13 mouse cellular contexts compared by ENCODE assay signal in the genomic region with DNA sequence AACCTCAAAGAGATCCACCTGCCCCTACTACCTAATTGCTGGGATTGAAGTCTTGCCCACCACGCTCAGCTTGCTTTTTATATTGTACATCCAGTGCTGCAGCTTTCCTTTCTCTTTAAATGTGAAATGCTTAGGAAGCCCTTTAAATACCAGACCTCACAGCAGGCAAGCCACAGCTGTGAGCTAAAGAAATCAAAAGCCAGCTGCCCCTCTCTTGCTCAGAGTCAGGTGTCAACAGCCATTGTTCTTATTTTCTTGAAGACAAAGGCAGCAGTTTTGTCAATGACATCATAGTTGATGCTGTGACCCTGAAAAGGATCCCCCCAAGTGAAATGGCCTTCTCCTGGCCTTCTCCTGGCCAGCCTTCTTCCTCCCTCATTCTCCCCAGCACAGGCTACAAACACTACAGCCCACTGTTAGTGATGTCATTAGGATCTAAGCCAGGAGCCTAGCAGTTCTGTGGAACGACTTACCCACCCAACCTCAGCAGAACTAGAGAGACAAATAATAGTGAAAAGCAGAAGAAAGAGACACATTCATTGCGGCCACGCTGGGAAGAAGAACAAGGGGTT. TPM values are rescaled to one million over a fixed set of nuclear protein-coding genes. Genes with fewer than 3 reads are reported as not detected.
DNase-seq lines count a peak whose midpoint lies in the region; ATAC-seq and TF ChIP-seq lines count a peak whose summit lies in the region.
"Had no signal": no experiment of that assay in that cellular context is flagged by ENCODE, and none has a peak within 500 bp of the region (broad histone marks: within the 10 kb centered on the region; RNA-seq: fewer than 3 reads in every experiment).

No protein-coding gene starts in this region.

- no peak for TF ChIP-seq POLR2A in brain, embryonic 14.5 days (IDR thresholded peaks at IDR 0.05; ENCODE audit: borderline replicate concordance, extremely low read depth, insufficient read depth, insufficient read length, poor library complexity, severe bottlenecking)

- peak overlapping the region; percentile 30; the same call in 1 of the 2 replicates for H3K27ac ChIP-seq in hindbrain, embryonic 13.5 days
- H3K27ac ChIP-seq in hindbrain, postnatal 0 days: no peak overlapping the region; the same call in 1 of the 2 replicates
- H3K27ac ChIP-seq in limb, embryonic 15.5 days: peak overlapping the region; percentile 22; the same call in 1 of the 2 replicates
- no peak overlapping the region for H3K27ac ChIP-seq in intestine, postnatal 0 days (ENCODE audit: low read depth, low read length)
- H3K27ac ChIP-seq: heart, embryonic 10.5 days; liver, embryonic 15.5 days had no signal

- ATAC-seq in hindbrain, embryonic 13.5 days (ENCODE audit: low FRiP score): no peak
- ATAC-seq in hindbrain, postnatal 0 days: no peak
- no peak for ATAC-seq in limb, embryonic 15.5 days (ENCODE audit: insufficient number of reproducible peaks, low FRiP score, low TSS enrichment, low read depth)
- no peak for ATAC-seq in intestine, postnatal 0 days
- no peak for ATAC-seq in activated CD4-positive, CD25-positive, alpha-beta regulatory T cell, adult 4 months

- 25% methylated on average over 4 of the region's 4 CpGs for WGBS in hindbrain, embryonic 13.5 days
- 38% methylated on average over 4 of the region's 4 CpGs for WGBS in hindbrain, postnatal 0 days
- WGBS in limb, embryonic 15.5 days: 37% methylated on average over 4 of the region's 4 CpGs
- WGBS in intestine, postnatal 0 days: 64% methylated on average over 4 of the region's 4 CpGs

- TF ChIP-seq CTCF in hindbrain, postnatal 0 days (IDR thresholded peaks at IDR 0.05; ENCODE audit: low read depth): no peak
- TF ChIP-seq CTCF in brain, embryonic 14.5 days (IDR thresholded peaks at IDR 0.05; ENCODE audit: borderline replicate concordance, extremely low read depth, insufficient read depth, insufficient read length): no peak
- TF ChIP-seq CTCF in intestine, postnatal 0 days (IDR thresholded peaks at IDR 0.05; ENCODE audit: low read depth): no peak

- H3K27me3 ChIP-seq in hindbrain, embryonic 13.5 days: peaks cover 13% of the 10 kb centered on the region
- no peaks in the 10 kb centered on the region for H3K27me3 ChIP-seq in hindbrain, postnatal 0 days (ENCODE audit: insufficient read depth, low read length)
- H3K27me3 ChIP-seq in limb, embryonic 15.5 days: no peaks in the 10 kb centered on the region
- no peaks in the 10 kb centered on the region for H3K27me3 ChIP-seq in intestine, postnatal 0 days (replicated peaks; ENCODE audit: control insufficient read depth, insufficient read depth, low read length)

- no peaks in the 10 kb centered on the region for H3K36me3 ChIP-seq in hindbrain, embryonic 13.5 days
- H3K36me3 ChIP-seq in hindbrain, postnatal 0 days (ENCODE audit: insufficient read depth, low read length): no peaks in the 10 kb centered on the region
- no peaks in the 10 kb centered on the region for H3K36me3 ChIP-seq in limb, embryonic 15.5 days
- no peaks in the 10 kb centered on the region for H3K36me3 ChIP-seq in intestine, postnatal 0 days (ENCODE audit: control insufficient read depth, insufficient read depth)
- H3K36me3 ChIP-seq: heart, embryonic 10.5 days; liver, embryonic 15.5 days had no signal

- H3K9ac ChIP-seq in hindbrain, embryonic 13.5 days: no peak overlapping the region
- H3K9ac ChIP-seq in hindbrain, postnatal 0 days (replicated peaks; ENCODE audit: low read length): no peak overlapping the region
- H3K9ac ChIP-seq in limb, embryonic 15.5 days: no peak overlapping the region
- H3K9ac ChIP-seq in intestine, postnatal 0 days (ENCODE audit: low read depth, low read length): no peak overlapping the region
- H3K9ac ChIP-seq: liver, embryonic 15.5 days had no signal

- DNase-seq in hindbrain, postnatal 0 days (ENCODE audit: low spot score): no peak
- DNase-seq in brain, embryonic 14.5 days (ENCODE audit: low read depth): peak; percentile 78
- DNase-seq in thymus, postnatal 0 days (ENCODE audit: low spot score): peak; percentile 77
- DNase-seq in adrenal gland, postnatal 14 days: no peak
- DNase-seq: cerebellum, adult 8-10 months; kidney, adult 11 months; layer of hippocampus, adult 9-11 months had no signal

- no peaks in the 10 kb centered on the region for H3K9me3 ChIP-seq in hindbrain, embryonic 13.5 days
- H3K9me3 ChIP-seq in hindbrain, postnatal 0 days (ENCODE audit: low read length): no peaks in the 10 kb centered on the region
- H3K9me3 ChIP-seq in limb, embryonic 15.5 days: no peaks in the 10 kb centered on the region
- no peaks in the 10 kb centered on the region for H3K9me3 ChIP-seq in intestine, postnatal 0 days (ENCODE audit: control insufficient read depth)
- H3K9me3 ChIP-seq: heart, embryonic 10.5 days; liver, embryonic 15.5 days had no signal

- no peak overlapping the region for H3K4me3 ChIP-seq in hindbrain, embryonic 13.5 days
- no peak overlapping the region for H3K4me3 ChIP-seq in hindbrain, postnatal 0 days (ENCODE audit: low read length)
- no peak overlapping the region for H3K4me3 ChIP-seq in limb, embryonic 15.5 days
- no peak overlapping the region for H3K4me3 ChIP-seq in intestine, postnatal 0 days (ENCODE audit: low read depth, low read length)
- H3K4me3 ChIP-seq: heart, embryonic 10.5 days; liver, embryonic 15.5 days had no signal

- H3K4me2 ChIP-seq in hindbrain, embryonic 13.5 days: no peak overlapping the region
- no peak overlapping the region for H3K4me2 ChIP-seq in hindbrain, postnatal 0 days (ENCODE audit: low read depth, low read length)
- no peak overlapping the region for H3K4me2 ChIP-seq in limb, embryonic 15.5 days
- H3K4me2 ChIP-seq in intestine, postnatal 0 days (replicated peaks; ENCODE audit: low read depth): no peak overlapping the region
- H3K4me2 ChIP-seq: liver, embryonic 15.5 days had no signal

- H3K4me1 ChIP-seq in hindbrain, embryonic 13.5 days (replicated peaks): peaks cover 43% of the 10 kb centered on the region
- peaks cover 27% of the 10 kb centered on the region for H3K4me1 ChIP-seq in hindbrain, postnatal 0 days (ENCODE audit: insufficient read depth, low read length)
- peaks cover 28% of the 10 kb centered on the region for H3K4me1 ChIP-seq in limb, embryonic 15.5 days
- H3K4me1 ChIP-seq in intestine, postnatal 0 days (replicated peaks; ENCODE audit: control insufficient read depth, insufficient read depth, low read length): 0 out of 2 replicates have a peak, but pooled peaks cover 6% of the 10 kb centered on the region

RNA-seq across cellular contexts. Expression of a gene that starts 20.7 kb away (rescaled TPM):
- polyA plus RNA-seq in hindbrain, embryonic 13.5 days (2015; fragmentation: Nextera tagmentation; extraction: Ambion mirVana): 11.8 and 14.0 TPM in 2 replicates
- 11.0 and 11.6 TPM in 2 replicates for total RNA-seq in hindbrain, postnatal 0 days (2014; rRNA removed)
- polyA plus RNA-seq in hindbrain, postnatal 0 days (2015; fragmentation: Nextera tagmentation; extraction: Ambion mirVana): 10.7 and 11.6 TPM in 2 replicates
- polyA plus RNA-seq in brain, embryonic 14.5 days (2012; rRNA removed): 8.9 and 14.8 TPM in 2 replicates
- 17.9 and 20.7 TPM in 2 replicates for polyA plus RNA-seq in limb, embryonic 15.5 days (2015; fragmentation: Nextera tagmentation; extraction: Ambion mirVana)
- polyA plus RNA-seq in thymus, postnatal 0 days (2015; fragmentation: Nextera tagmentation; extraction: Ambion mirVana): 24.5 and 26.2 TPM in 2 replicates
- polyA plus RNA-seq in intestine, postnatal 0 days (2015; fragmentation: Nextera tagmentation; extraction: Ambion mirVana): 11.8 and 13.4 TPM in 2 replicates
- 10 to 100 TPM; 59.7 to 61.9 TPM for polyA plus RNA-seq in activated CD4-positive, CD25-positive, alpha-beta regulatory T cell, adult 4 months (2017; shearing (Covaris generic))
- 31.1 and 33.7 TPM in 2 replicates for total RNA-seq in adrenal gland, postnatal 14 days (2021)

Comparison
In these comparisons a context has a peak if more than half of its experiments do, and no peak if none do; other contexts are left out.
1. H3K27ac ChIP-seq: peak in hindbrain, embryonic 13.5 days (single experiment) and limb, embryonic 15.5 days (single experiment); none in hindbrain, postnatal 0 days (single experiment) and intestine, postnatal 0 days (single experiment).
2. DNase-seq: peak in brain, embryonic 14.5 days (single experiment) and thymus, postnatal 0 days (single experiment); none in hindbrain, postnatal 0 days (single experiment) and adrenal gland, postnatal 14 days (single experiment).